Mouse (Mus musculus) G1E (cell line): ENCODE results near the gene Frmd6.

Experiments
- CTCF ChIP-seq: IDR thresholded peaks from 2 replicates; pipeline ENCODE4 v1.5.1; 2012; ENCODE audit warnings: low read depth, low read length, inconsistent platforms, mixed read lengths
- GATA1 ChIP-seq: IDR thresholded peaks from 2 replicates; pipeline ENCODE4 v1.6.1; 2012; ENCODE audit warnings: borderline replicate concordance, low read length, inconsistent platforms, mixed read lengths
- GATA2 ChIP-seq: IDR thresholded peaks from 2 replicates; pipeline ENCODE4 v1.6.1; 2012; ENCODE audit warnings: low read depth, low read length, inconsistent platforms, borderline replicate concordance
- POLR2AphosphoS5 ChIP-seq: IDR thresholded peaks from 2 replicates; pipeline ENCODE4 v1.6.1; 2012; ENCODE audit warnings: low read depth, low read length, inconsistent platforms; ENCODE audit not compliant: insufficient replicate concordance
- TAL1 ChIP-seq: conservative IDR thresholded peaks from 2 replicates; pipeline ENCODE4 v1.6.1; 2012; ENCODE audit warnings: low read depth, low read length, inconsistent platforms, mixed read lengths

GRCm38 (mm10) chr12:70812176-70812575 lies 13.1 kb upstream of the Frmd6 start:
- no peak for TF ChIP-seq CTCF
- no peak for TF ChIP-seq TAL1
- no peak for TF ChIP-seq GATA1
- TF ChIP-seq POLR2AphosphoS5 = no peak
- no peak for TF ChIP-seq GATA2
